In the genomic region with DNA sequence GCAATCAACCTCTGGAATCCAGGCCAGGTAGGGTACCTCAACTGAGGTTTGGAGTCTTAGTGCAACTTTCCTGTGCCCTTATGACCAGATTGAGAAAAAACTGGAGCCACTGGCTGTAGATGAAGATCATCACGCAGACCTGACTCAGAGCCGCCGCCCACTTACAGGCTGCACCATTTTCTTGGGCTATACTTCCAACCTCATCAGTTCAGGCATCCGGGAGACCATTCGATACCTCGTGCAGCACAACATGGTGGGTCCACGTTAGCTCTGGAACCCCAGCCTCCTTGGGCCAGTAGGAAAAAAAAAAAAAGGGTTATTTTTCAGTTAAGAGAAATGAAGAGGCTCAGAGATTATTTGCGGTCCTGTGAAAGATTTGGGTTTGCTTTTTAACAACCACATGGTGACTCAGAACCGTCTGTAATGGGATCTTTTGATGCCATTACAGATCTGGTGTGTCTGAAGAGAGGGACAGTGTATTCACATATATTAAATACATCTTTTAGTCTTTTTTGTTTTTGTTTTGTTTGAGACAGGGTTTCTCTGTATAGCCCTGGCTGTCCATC, we compare ENCODE assay signal across 1 mouse cellular context.
A peak's percentile ranks its signal among the peaks of the same experiment; 100 is the strongest.
TF ChIP-seq lines count a peak whose summit lies in the region.

No protein-coding gene starts in this region.

TF ChIP-seq in CH12.LX, 34 proteins besides CTCF, POLR2A, EP300 and RAD21:
- TF ChIP-seq NRF1 (IDR thresholded peaks at IDR 0.05; ENCODE audit: low read depth, low read length) (no peak), MYC (IDR thresholded peaks at IDR 0.05; ENCODE audit: low read depth, low read length) (peak; percentile 92), SMC3 (IDR thresholded peaks at IDR 0.05; ENCODE audit: low read depth, low read length) (no peak), JUN (IDR thresholded peaks at IDR 0.05; ENCODE audit: insufficient read depth, low read depth, low read length) (no peak), UBTF (IDR thresholded peaks at IDR 0.05; ENCODE audit: low read depth, low read length) (no peak), SIN3A (IDR thresholded peaks at IDR 0.05; ENCODE audit: low read length) (no peak; the same call in 1 of the 2 replicates), ZMIZ1 (IDR thresholded peaks at IDR 0.05; ENCODE audit: low read depth, low read length) (no peak), ETS1 (conservative IDR thresholded peaks at IDR 0.05; ENCODE audit: low read depth, low read length) (no peak), MAX (IDR thresholded peaks at IDR 0.05; ENCODE audit: low read length) (peak; percentile 74; the same call in 1 of the 2 replicates), CHD1 (IDR thresholded peaks at IDR 0.05; ENCODE audit: low read depth, low read length) (0 out of 2 replicates have a peak, but pooled peaks have one; percentile 52), KAT2A (IDR thresholded peaks at IDR 0.05; ENCODE audit: insufficient replicate concordance, low read length) (no peak), BHLHE40 (IDR thresholded peaks at IDR 0.05; ENCODE audit: low read depth, low read length) (no peak), CHD2 (IDR thresholded peaks at IDR 0.05; ENCODE audit: low read length) (no peak), ZNF384 (IDR thresholded peaks at IDR 0.05; ENCODE audit: low read depth, low read length) (no peak), USF2 (conservative IDR thresholded peaks at IDR 0.05; ENCODE audit: low read depth, low read length) (no peak), NELFE (IDR thresholded peaks at IDR 0.05; ENCODE audit: low read depth, low read length) (no peak), GABPA (IDR thresholded peaks at IDR 0.05; ENCODE audit: insufficient replicate concordance, low read depth, low read length) (no peak), MAFK (IDR thresholded peaks at IDR 0.05; ENCODE audit: insufficient replicate concordance, low read length) (no peak), E2F4 (IDR thresholded peaks at IDR 0.05; ENCODE audit: insufficient replicate concordance, low read depth, low read length) (no peak), JUND (conservative IDR thresholded peaks at IDR 0.05; ENCODE audit: low read depth, low read length) (no peak), PAX5 (IDR thresholded peaks at IDR 0.05; ENCODE audit: low read length) (no peak), RCOR1 (conservative IDR thresholded peaks at IDR 0.05; ENCODE audit: low read depth, low read length) (no peak; the same call in 1 of the 2 replicates), IRF4 (IDR thresholded peaks at IDR 0.05; ENCODE audit: low read depth, low read length) (no peak), ELF1 (IDR thresholded peaks at IDR 0.05; ENCODE audit: low read depth, low read length) (no peak), MXI1 (IDR thresholded peaks at IDR 0.05; ENCODE audit: low read depth, low read length) (no peak)
